Mouse (Mus musculus) adrenal gland, adult 10 weeks (tissue): ENCODE results near the gene Mapk1ip1. TPM values are rescaled to one million over a fixed set of nuclear protein-coding genes. Genes with fewer than 3 reads are reported as not detected.

Experiments
- polyA plus RNA-seq: library from polyadenylated mRNA; stranded (reverse); fragments of 350-450 nt; fragmentation: Illumina TruSeq; extraction: RNeasy Lipid Tissue Mini Kit (QIAGEN cat#74804); gene quantifications from one replicate; pipeline ENCODE4 v1.2.3, GENCODE M21; 2014; ENCODE audit warnings: low read depth, low replicate concordance

Mapk1ip1 gene
- 10.0 TPM for polyA plus RNA-seq

DNA sequence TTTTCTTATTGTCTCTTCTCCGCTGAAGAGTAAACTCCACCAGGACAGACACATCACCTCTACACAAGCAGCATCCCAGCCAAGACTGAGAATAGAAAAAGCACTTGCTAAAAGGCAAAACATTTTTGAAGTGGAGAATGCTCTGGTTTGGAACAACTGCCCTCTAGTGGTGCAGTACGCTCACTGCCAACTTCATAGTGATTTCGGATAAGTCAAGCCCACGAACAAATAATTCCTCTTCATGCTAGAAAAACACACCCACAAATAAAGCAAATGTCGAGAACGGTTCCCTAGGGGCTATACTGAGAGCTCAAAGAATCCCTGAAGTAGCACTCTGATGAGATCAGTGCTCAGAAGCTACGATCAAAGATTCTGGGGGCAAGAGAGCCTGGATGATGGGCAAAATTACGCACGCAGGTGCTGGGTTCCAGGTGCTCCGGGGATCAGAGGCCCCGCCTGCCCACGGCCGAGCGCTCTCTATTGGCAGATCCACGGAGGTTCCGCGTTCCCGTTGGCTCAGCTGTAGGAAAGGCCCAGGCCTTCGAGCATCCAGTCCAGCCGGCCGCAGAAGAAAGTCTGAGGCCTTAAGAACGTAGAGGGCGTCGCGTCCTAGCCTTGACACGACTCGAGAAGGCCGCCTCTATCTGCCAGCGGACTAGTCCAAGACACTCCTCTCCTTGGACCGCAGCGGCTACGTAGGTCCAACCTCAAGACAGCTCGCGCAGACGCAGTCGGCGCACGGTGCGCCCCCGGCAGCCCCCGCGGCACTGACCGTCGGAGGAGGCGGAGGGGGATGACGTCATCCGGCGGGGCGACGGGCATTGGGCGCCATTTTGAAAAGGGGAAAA lies at the start of gene Mapk1ip1, which contains the start of gene Ppp2r2d:
Gene Mapk1ip1, minus strand, starts transcription at position 730 of the 848 bp plus-strand sequence.
Gene Ppp2r2d, plus strand, starts transcription at position 536 of the 848 bp plus-strand sequence.

Other genes starting within 250 kb of the Mapk1ip1 start
- gene Ppp2r2d, start 194 bp downstream of the Mapk1ip1 start, polyA plus RNA-seq: 223 TPM
- 628 TPM for gene Bnip3, start 63.2 kb upstream of the Mapk1ip1 start, polyA plus RNA-seq
- 1.9 TPM for gene Jakmip3, start 94.5 kb upstream of the Mapk1ip1 start, polyA plus RNA-seq
- gene Dpysl4, start 239.7 kb upstream of the Mapk1ip1 start, polyA plus RNA-seq: not detected